Mouse (Mus musculus) gastrocnemius, postnatal 10 days (tissue): Measurements from ENCODE around the gene Mmachc. TPM values are rescaled to one million over a fixed set of nuclear protein-coding genes. Genes with fewer than 3 reads are reported as not detected.

ENCODE experiments used
- total RNA-seq, 2 experiments: library from RNA; stranded (reverse); gene quantifications; 2 replicates each; pipeline ENCODE4 v1.2.3; 2021

Mmachc gene
- total RNA-seq, 2 experiments from 2014 or later = 23.0 to 25.6 TPM

Other genes with a start within 250 kb of the Mmachc start
- gene Mast2, start 244.2 kb downstream of the Mmachc start, total RNA-seq = 10 to 100 TPM; 50.1 to 59.8 TPM
- 10 to 100 TPM; 14.4 to 15.2 TPM for gene Ipp, start 200.9 kb downstream of the Mmachc start, total RNA-seq
- 10 to 100 TPM; 15.7 to 16.4 TPM for gene Tmem69, start 152.5 kb downstream of the Mmachc start, total RNA-seq
- gene Gpbp1l1, start 150.7 kb downstream of the Mmachc start, total RNA-seq = 10 to 100 TPM; 32.0 to 34.3 TPM
- 1 to 10 TPM; 2.1 to 2.4 TPM for gene Ccdc17, start 111.8 kb downstream of the Mmachc start, total RNA-seq
- gene Nasp, start 80.5 kb downstream of the Mmachc start, total RNA-seq = 10 to 100 TPM; 22.2 to 28.5 TPM
- gene Akr1a1, start 56.7 kb downstream of the Mmachc start, total RNA-seq = 100 to 1,000 TPM; 300 to 334 TPM
- 100 to 1,000 TPM; 241 to 242 TPM for gene Prdx1, start 22.9 kb downstream of the Mmachc start, total RNA-seq
- 1 to 10 TPM; 5.0 to 7.5 TPM for gene Ccdc163, start 103 bp upstream of the Mmachc start, total RNA-seq
- gene Tesk2, start 12.5 kb upstream of the Mmachc start, total RNA-seq = 1 to 10 TPM; 2.9 to 3.0 TPM
- gene Toe1, start 99.2 kb upstream of the Mmachc start, total RNA-seq = 10 to 100 TPM in 1 of 2 experiments, 1 to 10 TPM in 1; 8.3 to 11.7 TPM
- gene Mutyh, start 99.3 kb upstream of the Mmachc start, total RNA-seq = 1 to 10 TPM; 1.4 to 3.9 TPM
- gene Hpdl, start 113.3 kb upstream of the Mmachc start, total RNA-seq = 1 to 10 TPM; 1.5 to 2.3 TPM
- under 1 TPM; 0.35 to 0.47 TPM for gene Zswim5, start 169.0 kb upstream of the Mmachc start, total RNA-seq